Mouse (Mus musculus) heart, postnatal 4 days (tissue): ENCODE measurements around the gene Asb12. TPM values are rescaled to one million over a fixed set of nuclear protein-coding genes. Genes with fewer than 3 reads are reported as not detected.
"Not testable (repeated sequence)": the region's sequence is repeated elsewhere in the genome, so short reads cannot be mapped to it uniquely, and the experiment has no call there.

Source experiments
- DNase-seq: peaks from one replicate; pipeline ENCODE4 v3.0.0; 2021
- total RNA-seq, 2 experiments: library from RNA; stranded (reverse); gene quantifications; 2 replicates each; pipeline ENCODE4 v1.2.3; 2021

The Asb12 gene
- total RNA-seq, result 1 to 10 TPM; 4.5 to 5.0 TPM

GRCm38 (mm10) chrX:95557887-95558286 lies at the start of gene Asb12, which contains the start of gene Pfn5:
Asb12 (minus strand) TSS chrX:95557987.
Pfn5 (plus strand) TSS chrX:95558104.
- DNase-seq, result no peak

- no peak for DNase-seq
Observed at GRCm38 (mm10) chrX:95600609-95601008, 42.8 kb upstream of the Asb12 start.

- no peak for DNase-seq
Observed at GRCm38 (mm10) chrX:95554321-95554720, 3.5 kb downstream of the Asb12 start.

- DNase-seq, result not testable (repeated sequence)
Observed at GRCm38 (mm10) chrX:95535493-95535892, 22.3 kb downstream of the Asb12 start.

GRCm38 (mm10) chrX:95525166-95525565 lies 32.6 kb downstream of the Asb12 start:
- DNase-seq, result no peak

- DNase-seq, result no peak
Observed at GRCm38 (mm10) chrX:95523883-95524282, 33.9 kb downstream of the Asb12 start.

GRCm38 (mm10) chrX:95457166-95457565 lies 100.6 kb downstream of the Asb12 start:
- DNase-seq, result no peak

- DNase-seq, result no peak
Observed at GRCm38 (mm10) chrX:95445866-95446265, 111.9 kb downstream of the Asb12 start.

GRCm38 (mm10) chrX:95445141-95445540 lies 112.6 kb downstream of the Asb12 start:
- DNase-seq, result no peak

GRCm38 (mm10) chrX:95444776-95445111 lies 113.0 kb downstream of the Asb12 start, which contains the start of gene Amer1:
Amer1 (minus strand) TSS chrX:95444872.
- DNase-seq, result peak; percentile 91

GRCm38 (mm10) chrX:95443898-95444775 lies 113.7 kb downstream of the Asb12 start:
- peak; percentile 51 for DNase-seq

GRCm38 (mm10) chrX:95443390-95443789 lies 114.4 kb downstream of the Asb12 start:
- peak; percentile 22 for DNase-seq

GRCm38 (mm10) chrX:95442261-95442660 lies 115.5 kb downstream of the Asb12 start:
- no peak for DNase-seq

- DNase-seq, result no peak
Observed at GRCm38 (mm10) chrX:95441290-95441689, 116.5 kb downstream of the Asb12 start.

GRCm38 (mm10) chrX:95438491-95438890 lies 119.3 kb downstream of the Asb12 start:
- DNase-seq, result no peak

GRCm38 (mm10) chrX:95437236-95437635 lies 120.6 kb downstream of the Asb12 start:
- DNase-seq, result peak; percentile 28

Other genes with a start within 250 kb of the Asb12 start
- 10 to 100 TPM in 1 of 2 experiments, 1 to 10 TPM in 1; 9.7 to 10.2 TPM for gene Amer1, start 113.1 kb downstream of the Asb12 start, total RNA-seq
- not detected for gene Pfn5, start 117 bp upstream of the Asb12 start, total RNA-seq
- 1 to 10 TPM; 2.6 to 3.0 TPM for gene Zc4h2, start 100.5 kb upstream of the Asb12 start, total RNA-seq
- gene Zc3h12b, start 153.7 kb upstream of the Asb12 start, total RNA-seq, result 1 to 10 TPM; 1.5 to 1.9 TPM